Mouse (Mus musculus) bone marrow macrophage, adult 2 months (primary cell): ENCODE measurements around the gene Ankzf1.

Experiments
- CTCF ChIP-seq: IDR thresholded peaks from 2 replicates; pipeline ENCODE4 v1.5.1; 2012; ENCODE audit warnings: low read depth, mild to moderate bottlenecking, low read length, moderate library complexity
- POLR2A ChIP-seq: IDR thresholded peaks from 2 replicates; pipeline ENCODE4 v1.6.1; 2012; ENCODE audit warnings: mild to moderate bottlenecking, low read depth, low read length, borderline replicate concordance

GRCm38 (mm10) chr1:75148727-75149126 lies 43.2 kb upstream of the Ankzf1 start:
- no peak for TF ChIP-seq CTCF
- TF ChIP-seq POLR2A = no peak
